Mouse (Mus musculus): ENCODE measurements around the gene Gramd1b.

- TF ChIP-seq CTCF (IDR thresholded peaks at IDR 0.05; ENCODE audit: borderline replicate concordance, insufficient read depth, low read depth, low read length): no peak
- TF ChIP-seq POLR2A (IDR thresholded peaks at IDR 0.05; ENCODE audit: borderline replicate concordance, insufficient read depth, low read length): 0 out of 2 replicates have a peak, but pooled peaks have one; percentile 3
Measured at GRCm38 (mm10) chr9:40344801-40345492, 186.2 kb downstream of the Gramd1b start.
